Mouse (Mus musculus): ENCODE data around the gene Scgb1b18.
"Not testable (repeated sequence)": the region's sequence is repeated elsewhere in the genome, so short reads cannot be mapped to it uniquely, and the experiment has no call there.

DNA sequence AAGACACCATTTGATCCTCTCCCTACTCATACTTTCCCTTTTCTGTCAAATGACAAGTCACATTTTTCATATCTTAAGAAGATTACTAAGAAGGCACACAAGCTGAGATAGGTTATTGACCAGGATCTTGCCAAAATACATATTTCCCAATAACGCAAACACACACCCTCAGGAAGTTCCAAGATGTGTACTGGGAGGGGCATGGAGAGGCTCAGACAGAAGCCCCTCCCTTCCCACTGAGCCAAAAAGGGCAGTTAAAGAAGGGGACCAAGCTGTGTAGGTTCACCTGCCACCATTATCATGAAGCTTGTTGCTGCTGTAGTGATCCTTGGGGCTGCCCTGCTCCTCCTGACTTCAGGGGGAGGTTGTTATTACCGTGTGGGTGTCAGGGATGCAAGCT, at the start of gene Scgb1b18:
- TF ChIP-seq CTCF, EP300 (IDR thresholded peaks at IDR 0.05; ENCODE audit: low read depth): not testable (repeated sequence)

All from heart, postnatal 0 days (tissue).